Mouse (Mus musculus): ENCODE results near the gene Prnd. TPM values are rescaled to one million over a fixed set of nuclear protein-coding genes. Genes with fewer than 3 reads are reported as not detected.

The Prnd gene
- polyA plus RNA-seq, 1 experiment from 2014 or later: 3.5 TPM

GRCm38 (mm10) chr2:131945225-131945624, 5.4 kb upstream of the Prnd start:
- H3K9me3 ChIP-seq (ENCODE audit: low read length): no peaks in the 10 kb centered on the region
- peak; percentile 63 for DNase-seq (ENCODE audit: low spot score)
- TF ChIP-seq EP300 (IDR thresholded peaks at IDR 0.05): peak; percentile 55
- TF ChIP-seq CTCF (IDR thresholded peaks at IDR 0.05): no peak

GRCm38 (mm10) chr2:131945765-131946164, 4.9 kb upstream of the Prnd start:
- Histone ChIP-seq H3K36me3 (ENCODE audit: insufficient read depth, low read length) (no peaks in the 10 kb centered on the region), H3K4me2 (replicated peaks; ENCODE audit: low read depth, low read length) (no peak overlapping the region), H3K4me3 (ENCODE audit: low read depth, low read length) (no peak overlapping the region), H3K27me3 (replicated peaks; ENCODE audit: insufficient read depth, low read length) (no peaks in the 10 kb centered on the region), H3K9ac (replicated peaks; ENCODE audit: low read depth) (no peak overlapping the region), H3K9me3 (ENCODE audit: low read length) (no peaks in the 10 kb centered on the region), H3K4me1 (ENCODE audit: insufficient read depth, low read depth, low read length) (no peaks in the 10 kb centered on the region), H3K27ac (ENCODE audit: low read length) (no peak overlapping the region)
- DNase-seq (ENCODE audit: low spot score) (no peak), ATAC-seq (no peak)
- WGBS: 67% methylated on average over 6 of the region's 6 CpGs
- TF ChIP-seq EP300 (IDR thresholded peaks at IDR 0.05): no peak
- TF ChIP-seq CTCF (IDR thresholded peaks at IDR 0.05): no peak

More at GRCm38 (mm10) chr2:131945225-131945624, 5.4 kb upstream of the Prnd start:
- 54% methylated on average over 8 of the region's 8 CpGs for WGBS
- no peak overlapping the region for H3K27ac ChIP-seq (ENCODE audit: low read length)
- ATAC-seq: peak; percentile 79
- H3K4me1 ChIP-seq (ENCODE audit: insufficient read depth, low read depth, low read length): no peaks in the 10 kb centered on the region
- no peak overlapping the region for H3K4me2 ChIP-seq (replicated peaks; ENCODE audit: low read depth, low read length)
- no peaks in the 10 kb centered on the region for H3K27me3 ChIP-seq (replicated peaks; ENCODE audit: insufficient read depth, low read length)
- no peak overlapping the region for H3K9ac ChIP-seq (replicated peaks; ENCODE audit: low read depth)
- H3K4me3 ChIP-seq (ENCODE audit: low read depth, low read length): no peak overlapping the region
- H3K36me3 ChIP-seq (ENCODE audit: insufficient read depth, low read length): no peaks in the 10 kb centered on the region

- 80% methylated on average over 16 of the region's 16 CpGs for WGBS
- H3K36me3 ChIP-seq (ENCODE audit: insufficient read depth, low read length): no peaks in the 10 kb centered on the region
- H3K27me3 ChIP-seq (replicated peaks; ENCODE audit: insufficient read depth, low read length): no peaks in the 10 kb centered on the region
- ATAC-seq (no peak), DNase-seq (ENCODE audit: low spot score) (peak; percentile 20)
- H3K9ac ChIP-seq (replicated peaks; ENCODE audit: low read depth): no peak overlapping the region
- no peak overlapping the region for H3K27ac ChIP-seq (ENCODE audit: low read length)
- H3K4me3 ChIP-seq (ENCODE audit: low read depth, low read length): no peak overlapping the region
- H3K4me2 ChIP-seq (replicated peaks; ENCODE audit: low read depth, low read length): no peak overlapping the region
- TF ChIP-seq CTCF (IDR thresholded peaks at IDR 0.05) (no peak), EP300 (IDR thresholded peaks at IDR 0.05) (no peak)
- no peaks in the 10 kb centered on the region for H3K9me3 ChIP-seq (ENCODE audit: low read length)
- H3K4me1 ChIP-seq (ENCODE audit: insufficient read depth, low read depth, low read length): no peaks in the 10 kb centered on the region
Measured at GRCm38 (mm10) chr2:131946351-131946750, 4.3 kb upstream of the Prnd start.

GRCm38 (mm10) chr2:131948156-131948555, 2.5 kb upstream of the Prnd start:
- no peaks in the 10 kb centered on the region; the same call in 1 of the 2 replicates for H3K27me3 ChIP-seq (replicated peaks; ENCODE audit: insufficient read depth, low read length)
- DNase-seq (ENCODE audit: low spot score) (no peak), ATAC-seq (no peak)
- TF ChIP-seq EP300 (IDR thresholded peaks at IDR 0.05) (no peak), CTCF (IDR thresholded peaks at IDR 0.05) (no peak)
- WGBS: 62% methylated on average over 3 of the region's 3 CpGs
- H3K27ac ChIP-seq (ENCODE audit: low read length): no peak overlapping the region
- H3K9ac ChIP-seq (replicated peaks; ENCODE audit: low read depth): no peak overlapping the region
- 0 out of 2 replicates have a peak, but pooled peaks cover 5% of the 10 kb centered on the region for H3K4me1 ChIP-seq (ENCODE audit: insufficient read depth, low read depth, low read length)
- no peak overlapping the region for H3K4me3 ChIP-seq (ENCODE audit: low read depth, low read length)
- no peaks in the 10 kb centered on the region for H3K36me3 ChIP-seq (ENCODE audit: insufficient read depth, low read length)
- H3K4me2 ChIP-seq (replicated peaks; ENCODE audit: low read depth, low read length): no peak overlapping the region
- no peaks in the 10 kb centered on the region for H3K9me3 ChIP-seq (ENCODE audit: low read length)

- no peak overlapping the region; the same call in 1 of the 2 replicates for H3K27ac ChIP-seq (ENCODE audit: low read length)
- no peak for DNase-seq (ENCODE audit: low spot score)
- peak; percentile 23; the same call in 1 of the 2 replicates for ATAC-seq
- no peaks in the 10 kb centered on the region for H3K36me3 ChIP-seq (ENCODE audit: insufficient read depth, low read length)
- WGBS: 51% methylated on average over 11 of the region's 11 CpGs
- H3K9me3 ChIP-seq (ENCODE audit: low read length): no peaks in the 10 kb centered on the region
- 0 out of 2 replicates have a peak, but pooled peaks cover 5% of the 10 kb centered on the region for H3K4me1 ChIP-seq (ENCODE audit: insufficient read depth, low read depth, low read length)
- no peak overlapping the region for H3K9ac ChIP-seq (replicated peaks; ENCODE audit: low read depth)
- TF ChIP-seq CTCF (IDR thresholded peaks at IDR 0.05) (no peak), EP300 (IDR thresholded peaks at IDR 0.05) (no peak)
- H3K4me3 ChIP-seq (ENCODE audit: low read depth, low read length): no peak overlapping the region
- no peak overlapping the region for H3K4me2 ChIP-seq (replicated peaks; ENCODE audit: low read depth, low read length)
- H3K27me3 ChIP-seq (replicated peaks; ENCODE audit: insufficient read depth, low read length): no peaks in the 10 kb centered on the region; the same call in 1 of the 2 replicates
Measured at GRCm38 (mm10) chr2:131948916-131949639, 1.6 kb upstream of the Prnd start.

GRCm38 (mm10) chr2:131949767-131950597, 679 bp upstream of the Prnd start:
- no peak overlapping the region for H3K4me2 ChIP-seq (replicated peaks; ENCODE audit: low read depth, low read length)
- H3K27ac ChIP-seq (ENCODE audit: low read length): no peak overlapping the region
- H3K9me3 ChIP-seq (ENCODE audit: low read length): no peaks in the 10 kb centered on the region
- ATAC-seq: no peak
- H3K27me3 ChIP-seq (replicated peaks; ENCODE audit: insufficient read depth, low read length): no peaks in the 10 kb centered on the region; the same call in 1 of the 2 replicates
- WGBS: 46% methylated on average over 9 of the region's 9 CpGs
- H3K4me1 ChIP-seq (ENCODE audit: insufficient read depth, low read depth, low read length): peaks cover 9% of the 10 kb centered on the region; the same call in 1 of the 2 replicates
- TF ChIP-seq EP300 (IDR thresholded peaks at IDR 0.05): no peak
- TF ChIP-seq CTCF (IDR thresholded peaks at IDR 0.05): peak; percentile 81
- no peak overlapping the region for H3K9ac ChIP-seq (replicated peaks; ENCODE audit: low read depth)
- no peaks in the 10 kb centered on the region for H3K36me3 ChIP-seq (ENCODE audit: insufficient read depth, low read length)
- DNase-seq (ENCODE audit: low spot score): peak; percentile 74
- H3K4me3 ChIP-seq (ENCODE audit: low read depth, low read length): no peak overlapping the region

All from lung, postnatal 0 days (tissue).